Mouse (Mus musculus): ENCODE data around the gene Ppp2r2c. TPM values are rescaled to one million over a fixed set of nuclear protein-coding genes. Genes with fewer than 3 reads are reported as not detected.

The Ppp2r2c gene
- polyA plus RNA-seq (2012; ENCODE audit: low replicate concordance) = 0.12 TPM in 1 of 2 replicates, not detected in the other

DNA sequence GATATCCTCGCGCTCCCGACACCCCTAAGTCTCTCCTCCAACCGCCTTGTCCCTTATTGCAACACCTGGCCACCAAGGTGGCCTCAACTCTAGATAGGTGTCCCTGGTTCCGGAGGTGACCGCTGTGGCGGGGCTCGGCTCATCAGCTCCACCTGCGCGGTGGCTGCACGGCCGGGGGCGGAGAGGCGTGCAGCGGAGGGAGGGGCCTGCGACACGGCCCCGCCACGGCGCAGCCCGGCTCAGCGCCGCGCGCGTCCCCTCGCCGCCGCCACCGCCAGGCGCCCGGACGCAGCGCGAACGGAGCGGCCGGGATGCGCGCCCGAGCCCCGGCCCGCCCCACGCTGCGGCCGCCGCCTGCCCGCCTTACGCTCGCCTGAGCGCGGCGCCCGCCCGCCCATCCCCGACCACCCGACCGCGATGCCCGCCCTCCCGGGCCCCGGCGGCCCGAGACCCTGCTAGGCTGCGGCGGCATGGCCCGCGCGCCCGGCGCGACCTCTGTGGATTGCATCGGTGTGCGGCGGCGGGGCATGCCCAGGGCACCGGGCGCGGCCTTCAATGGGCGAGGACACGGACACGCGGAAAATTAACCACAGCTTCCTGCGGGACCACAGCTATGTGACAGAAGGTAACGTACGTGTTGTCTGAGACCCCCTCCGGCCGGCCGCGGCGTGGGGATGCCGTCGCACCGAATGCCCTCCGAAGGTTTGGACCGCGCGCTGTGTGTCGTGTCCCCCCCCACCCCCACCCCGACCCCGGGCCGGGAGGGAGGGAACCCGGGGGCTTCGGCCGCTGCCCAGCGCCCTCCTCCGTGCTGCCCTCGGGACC lies at the start of gene Ppp2r2c:
TSS of gene Ppp2r2c (plus strand) at position 248 of the 825 bp plus-strand sequence.

DNA sequence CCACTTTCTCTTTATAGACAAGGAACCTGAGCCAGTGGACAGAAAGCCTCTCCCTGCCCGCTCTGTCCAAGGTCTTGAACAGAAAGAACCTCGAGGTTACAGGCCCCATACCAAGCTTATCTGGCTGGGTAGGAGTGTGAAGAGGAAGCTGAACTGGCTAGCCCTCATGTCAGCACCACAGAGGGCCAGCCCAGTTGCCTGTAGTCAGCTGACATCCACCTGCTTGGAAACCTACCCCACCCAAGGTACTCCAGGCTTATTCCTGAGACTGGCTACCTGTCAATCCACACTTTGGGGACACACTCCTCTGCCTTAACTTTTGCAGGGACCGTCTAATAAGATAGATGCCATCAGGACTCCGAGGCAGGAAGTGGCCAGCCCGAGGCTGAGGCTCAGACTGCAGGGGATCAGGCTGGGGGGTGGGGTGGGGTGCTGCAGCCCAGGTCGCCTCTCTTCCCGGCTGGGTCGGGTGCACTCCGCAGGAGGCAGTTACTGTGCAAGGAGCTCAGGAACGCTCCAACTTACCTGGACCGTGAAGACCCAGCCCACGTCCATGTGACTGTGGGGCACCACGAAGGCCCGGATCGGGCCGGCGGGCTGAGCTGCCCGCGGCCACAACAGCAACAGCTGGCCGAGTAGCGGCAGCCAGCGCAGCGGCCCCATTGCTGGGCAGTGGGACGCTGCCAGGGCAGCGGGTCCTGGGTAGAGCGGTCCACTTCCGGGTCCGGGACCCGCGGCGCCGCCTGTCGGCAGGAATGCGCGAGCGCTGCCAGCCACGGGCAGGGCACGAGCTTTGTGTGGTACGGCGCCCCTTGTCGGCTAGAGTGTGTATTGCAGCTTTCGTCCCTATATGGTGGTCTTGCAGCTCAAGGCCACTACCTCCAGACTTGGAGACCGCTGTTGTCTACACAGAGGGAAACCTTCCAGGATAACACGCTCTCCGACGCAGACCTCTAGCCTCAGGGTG lies 38.1 kb upstream of the Ppp2r2c start, which contains the start of gene Man2b2:
TSS of gene Man2b2 (minus strand) at position 741 of the 967 bp plus-strand sequence.

DNA sequence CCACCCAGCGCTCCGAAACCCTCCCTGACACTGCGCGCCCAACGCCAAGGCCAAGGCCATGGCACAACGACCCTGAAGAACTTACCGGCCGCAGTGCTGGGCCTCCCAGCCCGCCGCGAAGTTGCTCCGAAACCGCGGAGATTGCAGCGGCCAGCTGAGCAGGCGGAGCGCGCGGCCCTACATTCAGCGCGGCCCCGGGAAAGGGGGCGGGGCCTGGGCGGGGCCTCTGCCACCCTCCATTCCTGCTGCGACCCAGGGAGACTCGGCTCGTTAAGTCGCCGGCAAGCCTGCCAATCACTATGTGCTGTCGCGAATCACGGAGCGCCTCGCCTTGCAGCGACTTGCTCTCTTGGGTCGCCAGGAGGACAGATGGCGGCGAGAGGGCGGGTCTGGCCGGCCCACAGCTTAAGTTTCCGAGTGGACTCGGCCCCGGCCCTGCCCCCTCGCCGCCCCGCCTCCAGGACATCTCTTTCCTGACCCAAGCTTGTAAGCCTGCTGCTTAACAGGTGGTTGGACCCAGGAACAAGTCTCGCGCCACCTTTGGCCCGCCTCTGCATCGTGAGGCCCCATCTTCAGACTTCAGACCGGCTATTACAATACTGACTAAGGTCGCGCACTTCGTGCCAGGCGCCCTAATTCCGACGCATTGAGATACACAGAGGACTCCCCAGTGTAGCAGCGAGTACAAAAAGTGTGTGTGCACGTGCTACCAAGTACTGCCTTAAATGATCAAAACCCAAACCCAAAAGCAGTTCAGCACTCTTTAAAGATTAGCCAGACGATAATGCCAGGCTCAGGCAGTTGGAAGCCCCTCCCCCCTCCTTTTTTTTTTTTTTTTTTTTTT lies 120.7 kb downstream of the Ppp2r2c start, which contains the start of gene Wfs1:
TSS of gene Wfs1 (minus strand) at position 425 of the 844 bp plus-strand sequence.

Other genes starting within 250 kb of the Ppp2r2c start
- 4.8 and 6.3 TPM in 2 replicates for gene D5Ertd579e, start 172.5 kb upstream of the Ppp2r2c start, polyA plus RNA-seq (2012; ENCODE audit: low replicate concordance)
- gene Bloc1s4, start 119.9 kb upstream of the Ppp2r2c start, polyA plus RNA-seq (2012; ENCODE audit: low replicate concordance) = 17.7 and 39.4 TPM in 2 replicates
- gene Mrfap1, start 71.7 kb upstream of the Ppp2r2c start, polyA plus RNA-seq (2012; ENCODE audit: low replicate concordance) = 59.2 and 94.7 TPM in 2 replicates
- gene Man2b2, start 37.9 kb upstream of the Ppp2r2c start, polyA plus RNA-seq (2012; ENCODE audit: low replicate concordance) = 85.1 and 163 TPM in 2 replicates
- 6.4 and 9.8 TPM in 2 replicates for gene Wfs1, start 120.7 kb downstream of the Ppp2r2c start, polyA plus RNA-seq (2012; ENCODE audit: low replicate concordance)
- 3.6 TPM in 2 replicates for gene Gm1043, start 216.9 kb downstream of the Ppp2r2c start, polyA plus RNA-seq (2012; ENCODE audit: low replicate concordance)